Mouse (Mus musculus) megakaryocyte, embryonic 14.5 days (primary cell): Measurements from ENCODE around the gene Olfr1417.

ENCODE experiments used
- FLI1 ChIP-seq: IDR thresholded peaks from 2 replicates; pipeline ENCODE4 v1.6.1; 2012; ENCODE audit warnings: low read length, inconsistent platforms, mixed read lengths
- GATA1 ChIP-seq: IDR thresholded peaks from 3 replicates; pipeline ENCODE4 v1.6.1; 2012; ENCODE audit warnings: mixed read lengths, low read length, inconsistent platforms, borderline replicate concordance

- TF ChIP-seq GATA1 (no peak), FLI1 (no peak)
Measured at GRCm38 (mm10) chr19:11787826-11788225, 51.2 kb downstream of the Olfr1417 start.
